Mouse (Mus musculus) spleen, embryonic (tissue): ENCODE data around the gene Rad21l.

ENCODE experiments used
- CTCF ChIA-PET: fragments of 350-600 bp; sonication (Branson Sonifier 250); formaldehyde crosslinking; loops from one replicate; lab custom pipeline; 2022; lab: Charles Lee

The Rad21l gene

GRCm38 (mm10) chr2:151668433-151668832 lies at the start of gene Rad21l:
Gene Rad21l, minus strand, starts transcription at chr2:151668533.
- CTCF ChIA-PET = no interaction called here

GRCm38 (mm10) chr2:151716318-151717055 lies 48.2 kb upstream of the Rad21l start:
- CTCF ChIA-PET = interaction anchor here (0.5 kb wide), 1 partner anchor 146 kb away, joined by 3 read pairs; no protein-coding TSS in a partner anchor

- CTCF ChIA-PET = no interaction called here
These were observed 47.2 kb upstream of the Rad21l start for GRCm38 (mm10) chr2:151715526-151715925.

- CTCF ChIA-PET = no interaction called here
These were observed 44.3 kb upstream of the Rad21l start for GRCm38 (mm10) chr2:151712647-151713046.

- CTCF ChIA-PET = no interaction called here
These were observed 34.5 kb upstream of the Rad21l start for GRCm38 (mm10) chr2:151702851-151703190.

GRCm38 (mm10) chr2:151702146-151702850 lies 34.0 kb upstream of the Rad21l start:
- CTCF ChIA-PET = no interaction called here

GRCm38 (mm10) chr2:151701231-151702145 lies 33.2 kb upstream of the Rad21l start, which contains the start of gene Tmem74b:
Gene Tmem74b, plus strand, starts transcription at chr2:151702008.
- CTCF ChIA-PET = no interaction called here

GRCm38 (mm10) chr2:151682976-151683375 lies 14.6 kb upstream of the Rad21l start:
- CTCF ChIA-PET = no interaction called here

- CTCF ChIA-PET = no interaction called here
These were observed 14.0 kb upstream of the Rad21l start for GRCm38 (mm10) chr2:151682357-151682756.

- CTCF ChIA-PET = no interaction called here
These were observed 7.9 kb upstream of the Rad21l start for GRCm38 (mm10) chr2:151676234-151676633.

- CTCF ChIA-PET = no interaction called here
These were observed 2.6 kb upstream of the Rad21l start for GRCm38 (mm10) chr2:151670968-151671329.

- CTCF ChIA-PET = no interaction called here
These were observed 2.0 kb upstream of the Rad21l start for GRCm38 (mm10) chr2:151670026-151670967.

GRCm38 (mm10) chr2:151652053-151652452 lies 16.3 kb downstream of the Rad21l start:
- CTCF ChIA-PET = no interaction called here

GRCm38 (mm10) chr2:151636015-151636402 lies 32.3 kb downstream of the Rad21l start:
- CTCF ChIA-PET = no interaction called here

GRCm38 (mm10) chr2:151635362-151636014 lies 32.8 kb downstream of the Rad21l start:
- CTCF ChIA-PET = no interaction called here

GRCm38 (mm10) chr2:151634903-151635302 lies 33.4 kb downstream of the Rad21l start:
- CTCF ChIA-PET = no interaction called here

- CTCF ChIA-PET = no interaction called here
These were observed 35.4 kb downstream of the Rad21l start for GRCm38 (mm10) chr2:151632982-151633381.

GRCm38 (mm10) chr2:151632159-151632814 lies 36.0 kb downstream of the Rad21l start, which contains the start of gene Snph:
Gene Snph, minus strand, starts transcription at chr2:151632593.
- CTCF ChIA-PET = no interaction called here

GRCm38 (mm10) chr2:151631406-151632158 lies 36.8 kb downstream of the Rad21l start:
- CTCF ChIA-PET = no interaction called here
